Mouse (Mus musculus): ENCODE data around the gene Sms. TPM values are rescaled to one million over a fixed set of nuclear protein-coding genes. Genes with fewer than 3 reads are reported as not detected.

Gene Sms
- total RNA-seq (2023) = 38.1 TPM

GRCm38 (mm10) chrX:157491944-157492726, at the start of gene Sms:
Gene Sms, minus strand, starts transcription at chrX:157492287.

DNA sequence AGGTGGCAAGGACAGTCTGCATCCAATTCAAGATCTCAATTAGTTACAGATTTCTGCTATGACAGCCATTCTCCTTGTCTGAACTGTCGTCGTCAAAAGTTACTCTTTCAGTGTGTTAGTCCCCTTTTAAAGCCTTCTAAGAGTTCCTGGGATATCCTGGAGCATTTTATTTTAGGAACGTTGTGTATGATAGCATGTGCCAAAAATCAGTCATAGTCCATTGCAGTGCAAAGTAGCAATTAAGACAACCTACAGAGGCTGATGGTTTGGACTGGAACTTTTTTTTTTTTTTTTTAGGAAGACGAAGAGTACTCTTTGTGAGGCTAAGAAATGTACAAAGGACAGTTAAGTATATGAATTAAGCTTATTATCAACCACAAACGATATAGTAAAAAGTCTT, 76.9 kb downstream of the Sms start, which contains the start of gene Phex:
Phex (minus strand) TSS at position 101 of the 400 bp plus-strand sequence.

Other genes starting within 250 kb of the Sms start
- gene Phex, start 77.0 kb downstream of the Sms start, total RNA-seq (2023) = 0.31 TPM
- 3.8 TPM for gene Yy2, start 76.7 kb upstream of the Sms start, total RNA-seq (2023)
- gene Mbtps2, start 106.4 kb upstream of the Sms start, total RNA-seq (2023) = 20.2 TPM
- not detected for gene Smpx, start 206.6 kb upstream of the Sms start, total RNA-seq (2023)

All from CD8-positive naive resting alpha-beta T cell, adult 57 days (primary cell).